Mouse (Mus musculus) MEL (cell line): Measurements from ENCODE around the gene Szrd1. TPM values are rescaled to one million over a fixed set of nuclear protein-coding genes. Genes with fewer than 3 reads are reported as not detected.

Experiments
- DNase-seq: peaks from one replicate; pipeline ENCODE4 v3.0.0; 2011; ENCODE audit warnings: low read depth, low spot score
- H3K27ac ChIP-seq: 2 replicates; pipeline ENCODE4 v1.5.1; 2012; ENCODE audit warnings: low read depth, mild to moderate bottlenecking, control low read depth, low read length, moderate library complexity; ENCODE audit not compliant: control insufficient read depth
- H3K27me3 ChIP-seq, 2 experiments: fragments of 150-350 bp in 1 of 2; sonication (generic) in 1 of 2; 2 replicates each; pipeline ENCODE4 v1.6.1; 2012; ENCODE audit warnings: low read length in 2 of 2, mild to moderate bottlenecking in 2 of 2, improper control_type of control experiment in 1 of 2, moderate library complexity in 1 of 2; ENCODE audit not compliant: insufficient read depth in 2 of 2, control insufficient read depth in 1 of 2
- H3K36me3 ChIP-seq, 2 experiments: 2 replicates each; pipeline ENCODE4 v1.6.1; 2012 to 2014; ENCODE audit warnings: low read length in 2 of 2, improper control_type of control experiment in 1 of 2, inconsistent platforms in 1 of 2, mild to moderate bottlenecking in 1 of 2; ENCODE audit not compliant: insufficient read depth in 2 of 2, control insufficient read depth in 1 of 2
- H3K4me1 ChIP-seq, 2 experiments: fragments of 150-350 bp in 1 of 2; sonication (generic) in 1 of 2; 2 replicates each; pipeline ENCODE4 v1.6.1; 2012; ENCODE audit warnings: low read length in 2 of 2, improper control_type of control experiment in 1 of 2, mild to moderate bottlenecking in 1 of 2; ENCODE audit not compliant: insufficient read depth in 2 of 2, control insufficient read depth in 1 of 2
- H3K4me3 ChIP-seq, 2 experiments: fragments of 150-350 bp in 1 of 2; sonication (generic) in 1 of 2; 2 replicates each; pipeline ENCODE4 v1.5.1; 2012; ENCODE audit warnings: low read depth in 2 of 2, low read length in 2 of 2, mild to moderate bottlenecking in 2 of 2, moderate library complexity in 2 of 2, control low read depth in 1 of 2, improper control_type of control experiment in 1 of 2; ENCODE audit not compliant: control insufficient read depth in 1 of 2, insufficient read depth in 1 of 2
- H3K79me2 ChIP-seq: 2 replicates; pipeline ENCODE4 v1.6.1; 2012; ENCODE audit warnings: mild to moderate bottlenecking, low read length, moderate library complexity; ENCODE audit not compliant: control insufficient read depth, poor library complexity, insufficient read depth
- H3K9ac ChIP-seq: 2 replicates; pipeline ENCODE4 v1.6.1; 2012; ENCODE audit warnings: low read depth, mild to moderate bottlenecking, control low read depth, low read length, moderate library complexity; ENCODE audit not compliant: control insufficient read depth, poor library complexity, severe bottlenecking
- H3K9me3 ChIP-seq: fragments of 150-350 bp; sonication (generic); replicated peaks from 2 replicates; pipeline ENCODE4 v1.6.1; 2012; ENCODE audit warnings: mild to moderate bottlenecking, low read length, improper control_type of control experiment, moderate library complexity; ENCODE audit not compliant: insufficient read depth
- BHLHE40 ChIP-seq: IDR thresholded peaks from 2 replicates; pipeline ENCODE4 v1.6.1; 2012; ENCODE audit warnings: low read depth, mild to moderate bottlenecking, inconsistent platforms, low read length, improper control_type of control experiment, borderline replicate concordance
- CHD2 ChIP-seq: IDR thresholded peaks from 2 replicates; pipeline ENCODE4 v1.6.1; 2011; ENCODE audit warnings: low read length, improper control_type of control experiment
- CTCF ChIP-seq, 3 experiments: IDR thresholded peaks in 2 of 3; conservative IDR thresholded peaks in 1 of 3; 2 replicates each; pipeline ENCODE4 v1.5.1; 2011 to 2012; ENCODE audit warnings: low read length in 3 of 3, low read depth in 2 of 3, mild to moderate bottlenecking in 2 of 3, improper control_type of control experiment in 1 of 3, inconsistent platforms in 1 of 3, mixed read lengths in 1 of 3, moderate library complexity in 1 of 3; ENCODE audit not compliant: control insufficient read depth in 1 of 3, insufficient read depth in 1 of 3, poor library complexity in 1 of 3, severe bottlenecking in 1 of 3
- ELF1 ChIP-seq: IDR thresholded peaks from 2 replicates; pipeline ENCODE4 v1.6.1; 2014; ENCODE audit warnings: low read depth, mild to moderate bottlenecking, inconsistent platforms, low read length, improper control_type of control experiment, moderate library complexity
- GATA1 ChIP-seq: IDR thresholded peaks from 2 replicates; pipeline ENCODE4 v1.6.1; 2011; ENCODE audit warnings: low read depth, low read length, improper control_type of control experiment
- HCFC1 ChIP-seq: IDR thresholded peaks from 2 replicates; pipeline ENCODE4 v1.6.1; 2012; ENCODE audit warnings: low read depth, mild to moderate bottlenecking, inconsistent platforms, low read length, improper control_type of control experiment, moderate library complexity
- JUND ChIP-seq: IDR thresholded peaks from 2 replicates; pipeline ENCODE4 v1.6.1; 2011; ENCODE audit warnings: low read depth, mild to moderate bottlenecking, improper control_type of control experiment, low read length
- KAT2A ChIP-seq: conservative IDR thresholded peaks from 2 replicates; pipeline ENCODE4 v1.6.1; 2012; ENCODE audit warnings: low read depth, low read length, improper control_type of control experiment, inconsistent platforms
- MAZ ChIP-seq: IDR thresholded peaks from 2 replicates; pipeline ENCODE4 v1.6.1; 2012; ENCODE audit warnings: low read depth, mild to moderate bottlenecking, inconsistent platforms, low read length, improper control_type of control experiment
- MEF2A ChIP-seq: IDR thresholded peaks from 2 replicates; pipeline ENCODE4 v1.6.1; 2014; ENCODE audit warnings: low read depth, mild to moderate bottlenecking, inconsistent platforms, low read length, improper control_type of control experiment; ENCODE audit not compliant: poor library complexity, insufficient replicate concordance, severe bottlenecking; ENCODE audit errors: extremely low read depth
- MXI1 ChIP-seq: IDR thresholded peaks from 2 replicates; pipeline ENCODE4 v1.6.1; 2011; ENCODE audit warnings: mild to moderate bottlenecking, low read depth, low read length, improper control_type of control experiment
- MYC ChIP-seq: IDR thresholded peaks from 2 replicates; pipeline ENCODE4 v1.6.1; 2011; ENCODE audit warnings: low read depth, mild to moderate bottlenecking, low read length, improper control_type of control experiment, moderate library complexity
- NELFE ChIP-seq: IDR thresholded peaks from 2 replicates; pipeline ENCODE4 v1.6.1; 2011; ENCODE audit warnings: low read depth, low read length, improper control_type of control experiment
- RAD21 ChIP-seq: IDR thresholded peaks from 2 replicates; pipeline ENCODE4 v1.6.1; 2011; ENCODE audit warnings: mild to moderate bottlenecking, low read depth, low read length, improper control_type of control experiment
- TAL1 ChIP-seq: IDR thresholded peaks from 2 replicates; pipeline ENCODE4 v1.6.1; 2012; ENCODE audit warnings: mild to moderate bottlenecking, inconsistent platforms, low read length, moderate library complexity, mixed read lengths
- TCF12 ChIP-seq: IDR thresholded peaks from 2 replicates; pipeline ENCODE4 v1.6.1; 2014; ENCODE audit warnings: low read depth, mild to moderate bottlenecking, inconsistent platforms, low read length, improper control_type of control experiment, moderate library complexity
- UBTF ChIP-seq: IDR thresholded peaks from 2 replicates; pipeline ENCODE4 v1.6.1; 2012; ENCODE audit warnings: low read depth, mild to moderate bottlenecking, inconsistent platforms, low read length, improper control_type of control experiment, moderate library complexity, borderline replicate concordance; ENCODE audit not compliant: insufficient read depth
- USF1 ChIP-seq: IDR thresholded peaks from 2 replicates; pipeline ENCODE4 v1.6.1; 2014; ENCODE audit warnings: low read depth, mild to moderate bottlenecking, inconsistent platforms, low read length, improper control_type of control experiment, moderate library complexity
- USF2 ChIP-seq, 2 experiments: IDR thresholded peaks; 2 replicates each; pipeline ENCODE4 v1.6.1; 2011 to 2012; ENCODE audit warnings: improper control_type of control experiment in 2 of 2, low read length in 2 of 2, borderline replicate concordance in 1 of 2, inconsistent platforms in 1 of 2, low read depth in 1 of 2, mild to moderate bottlenecking in 1 of 2; ENCODE audit not compliant: insufficient read depth in 1 of 2
- ZC3H11A ChIP-seq: IDR thresholded peaks from 2 replicates; pipeline ENCODE4 v1.6.1; 2012; ENCODE audit warnings: low read depth, mild to moderate bottlenecking, inconsistent platforms, low read length, improper control_type of control experiment
- ZNF384 ChIP-seq: IDR thresholded peaks from 2 replicates; pipeline ENCODE4 v1.6.1; 2012; ENCODE audit warnings: low read depth, mild to moderate bottlenecking, inconsistent platforms, low read length, improper control_type of control experiment
- polyA plus RNA-seq, 2 experiments: library from polyadenylated mRNA; stranded (reverse) in 1 of 2; unstranded in 1 of 2; fragments of >175 nt in 1 of 2; fragments of >200 nt in 1 of 2; gene quantifications; 2 replicates each; pipeline versions ENCODE4 v1.2.1 to v1.2.4; 2012; ENCODE audit warnings: low replicate concordance in 2 of 2, low read depth in 1 of 2; ENCODE audit not compliant: insufficient read length in 2 of 2, insufficient read depth in 1 of 2, missing spikeins in 1 of 2
- total RNA-seq: library from RNA; depleted of rRNA; stranded (reverse); fragments of 300-350 nt; gene quantifications from 2 replicates; pipeline ENCODE4 v1.2.3, GENCODE M21; 2012

Szrd1 gene
- total and polyA plus RNA-seq, 3 experiments, result 63.0 to 137 TPM; not detected in 1

DNA sequence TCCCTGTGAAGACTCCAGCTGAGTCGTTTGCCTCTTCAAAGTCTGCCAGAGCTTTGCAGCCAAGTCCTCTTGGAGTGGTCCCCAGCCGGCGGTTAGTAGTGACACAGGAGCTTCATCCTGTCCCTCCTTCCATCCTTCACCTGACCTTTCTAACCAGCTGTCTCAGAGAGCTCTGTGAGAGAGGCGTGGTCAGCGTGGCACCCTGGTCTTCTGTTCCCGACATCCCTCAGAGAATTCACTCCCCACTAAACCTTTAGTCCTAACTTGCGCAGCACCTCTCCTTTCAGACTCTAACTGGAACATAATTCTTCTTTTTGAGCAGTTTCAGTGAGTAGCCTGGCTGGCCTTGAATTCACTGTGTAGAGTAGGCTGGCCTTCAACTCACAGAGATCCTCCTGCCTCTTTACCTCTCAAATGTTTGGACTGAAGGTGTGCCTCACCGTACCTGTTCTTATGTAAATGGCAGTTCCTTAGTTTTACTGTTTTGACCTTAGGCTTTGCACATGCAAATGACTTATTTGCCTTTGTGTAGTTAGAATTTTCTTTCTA is 26.2 kb upstream of the Szrd1 start:
- Histone ChIP-seq H3K4me1 (peaks cover 7 to 16% of the 10 kb centered on the region in 2 experiments), H3K27me3 (no peaks in the 10 kb centered on the region), H3K36me3 (peaks cover 6 to 13% of the 10 kb centered on the region in 2 experiments), H3K79me2 (peaks cover 17% of the 10 kb centered on the region), H3K9ac (no peak overlapping the region), H3K9me3 (no peaks in the 10 kb centered on the region), H3K4me3 (no peak overlapping the region), H3K27ac (no peak overlapping the region)
- DNase-seq, result no peak
- TF ChIP-seq CHD2 (no peak), KAT2A (no peak), ZNF384 (no peak), JUND (no peak), NELFE (no peak), HCFC1 (no peak), MYC (no peak), ZC3H11A (no peak), USF1 (no peak), ELF1 (no peak), MXI1 (no peak), USF2 (IDR thresholded peaks at IDR 0.05; ENCODE audit: borderline replicate concordance in 1 of 2, insufficient read depth in 1 of 2, low read depth in 1 of 2, low read length in 2 of 2) (no peak), TCF12 (no peak), MEF2A (no peak), BHLHE40 (no peak)

DNA sequence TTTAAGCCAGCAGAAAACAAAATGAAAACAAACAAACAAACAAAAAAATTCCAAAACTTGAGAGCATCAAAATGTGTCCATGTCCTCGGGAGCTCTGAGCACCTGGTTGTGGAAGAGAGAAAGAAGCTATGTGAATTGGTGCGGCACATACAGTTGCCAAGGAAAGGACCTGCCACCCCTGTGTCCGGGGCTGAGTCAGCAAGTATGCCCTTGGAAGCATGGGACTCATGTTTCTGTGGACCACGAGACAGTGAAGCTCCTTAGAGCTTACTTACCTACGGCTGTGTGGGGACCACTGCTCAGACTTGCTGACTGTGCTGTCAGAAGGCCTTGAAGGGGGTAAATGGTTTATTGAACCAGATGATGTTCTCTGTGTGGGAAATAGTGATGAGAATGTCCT is 24.2 kb upstream of the Szrd1 start:
- Histone ChIP-seq H3K9ac (no peak overlapping the region), H3K79me2 (peaks cover 23% of the 10 kb centered on the region), H3K36me3 (peaks cover 5 to 29% of the 10 kb centered on the region in 2 experiments), H3K27me3 (no peaks in the 10 kb centered on the region), H3K4me1 (peaks cover 17 to 31% of the 10 kb centered on the region in 2 experiments), H3K4me3 (no peak overlapping the region), H3K27ac (no peak overlapping the region), H3K9me3 (no peaks in the 10 kb centered on the region)
- DNase-seq, result no peak
- TF ChIP-seq ZC3H11A, result no peak
- no peak for TF ChIP-seq MAZ
- TF ChIP-seq KAT2A, result no peak
- TF ChIP-seq CHD2, result no peak
- TF ChIP-seq TAL1, result no peak
- no peak for TF ChIP-seq USF2 (IDR thresholded peaks at IDR 0.05; ENCODE audit: borderline replicate concordance in 1 of 2, insufficient read depth in 1 of 2, low read depth in 1 of 2, low read length in 2 of 2)
- no peak for TF ChIP-seq CTCF (IDR thresholded peaks at IDR 0.05 in 2 of 3, conservative IDR thresholded peaks at IDR 0.05 in 1 of 3; ENCODE audit: control insufficient read depth in 1 of 3, insufficient read depth in 1 of 3, low read depth in 2 of 3, low read length in 3 of 3, poor library complexity in 1 of 3, severe bottlenecking in 1 of 3)
- no peak for TF ChIP-seq UBTF
- TF ChIP-seq MXI1, result no peak
- no peak for TF ChIP-seq GATA1
- TF ChIP-seq RAD21, result no peak
- TF ChIP-seq, all 39 proteins: peak for 0
